Mouse (Mus musculus) cerebellum, adult 2 months (tissue): ENCODE data around the gene Syt1.

ENCODE experiments used
- CTCF ChIP-seq: fragments of 200-500 bp; IDR thresholded peaks from 2 replicates; pipeline ENCODE4 v1.5.1; 2011; ENCODE audit warnings: low read depth, mild to moderate bottlenecking, control low read depth, low read length, moderate library complexity, borderline replicate concordance; ENCODE audit not compliant: insufficient read depth
- POLR2A ChIP-seq: fragments of 200-500 bp; IDR thresholded peaks from 2 replicates; pipeline ENCODE4 v1.6.1; 2011; ENCODE audit warnings: low read length, control low read depth, borderline replicate concordance; ENCODE audit not compliant: insufficient read depth

GRCm38 (mm10) chr10:108455883-108456282, 554.9 kb downstream of the Syt1 start:
- TF ChIP-seq POLR2A (no peak), CTCF (no peak)
